Comparison of ENCODE assay signal across 20 mouse cellular contexts in genomic region chr5:30833416-30833815, GRCm38 (mm10). TPM values are rescaled to one million over a fixed set of nuclear protein-coding genes. Genes with fewer than 3 reads are reported as not detected.
DNase-seq lines count a peak whose midpoint lies in the region; ATAC-seq and TF ChIP-seq lines count a peak whose summit lies in the region.
"Had no signal": no experiment of that assay in that cellular context is flagged by ENCODE, and none has a peak within 500 bp of the region (broad histone marks: within the 10 kb centered on the region; RNA-seq: fewer than 3 reads in every experiment).

No protein-coding gene starts in this region.

- H3K27me3 ChIP-seq in small intestine, adult 2 months (ENCODE audit: control insufficient read depth, insufficient read depth, low read length), result no peaks in the 10 kb centered on the region
- H3K27me3 ChIP-seq in forebrain, embryonic 14.5 days (replicated peaks; ENCODE audit: control insufficient read depth, insufficient read depth, low read length), result no peaks in the 10 kb centered on the region
- H3K27me3 ChIP-seq: embryonic facial prominence, embryonic 15.5 days; forebrain, embryonic 13.5 days; limb, embryonic 15.5 days; neural tube, embryonic 15.5 days had no signal

- no peak overlapping the region for H3K9ac ChIP-seq in forebrain, embryonic 14.5 days (ENCODE audit: low read length)
- H3K9ac ChIP-seq: embryonic facial prominence, embryonic 15.5 days; forebrain, embryonic 13.5 days; hindbrain, embryonic 14.5 days; limb, embryonic 15.5 days; neural tube, embryonic 15.5 days had no signal

- H3K4me3 ChIP-seq in small intestine, adult 2 months (ENCODE audit: low read depth, low read length), result no peak overlapping the region
- H3K4me3 ChIP-seq in forebrain, embryonic 14.5 days (ENCODE audit: low read depth, low read length), result no peak overlapping the region
- H3K4me3 ChIP-seq: embryonic facial prominence, embryonic 15.5 days; forebrain, embryonic 13.5 days; limb, embryonic 15.5 days; myocyte; neural tube, embryonic 15.5 days had no signal

- H3K4me1 ChIP-seq in small intestine, adult 2 months (ENCODE audit: control insufficient read depth, insufficient read depth, insufficient read length, low read length), result peaks cover 12% of the 10 kb centered on the region; the same call in 1 of the 2 replicates
- H3K4me1 ChIP-seq in forebrain, embryonic 14.5 days (ENCODE audit: control insufficient read depth, insufficient read depth, low read length), result no peaks in the 10 kb centered on the region
- H3K4me1 ChIP-seq: embryonic facial prominence, embryonic 15.5 days; forebrain, embryonic 13.5 days; limb, embryonic 15.5 days; neural tube, embryonic 15.5 days had no signal

- H3K27ac ChIP-seq in small intestine, adult 2 months (ENCODE audit: insufficient read depth, low read depth, low read length), result peak overlapping the region; percentile 90
- H3K27ac ChIP-seq in forebrain, embryonic 14.5 days (ENCODE audit: low read depth, low read length), result no peak overlapping the region
- H3K27ac ChIP-seq: embryonic facial prominence, embryonic 15.5 days; forebrain, embryonic 13.5 days; hindbrain, embryonic 14.5 days; kidney, postnatal 0 days; limb, embryonic 15.5 days; neural tube, embryonic 15.5 days had no signal

- no peaks in the 10 kb centered on the region for H3K36me3 ChIP-seq in small intestine, adult 2 months (ENCODE audit: control insufficient read depth, insufficient read depth, low read length)
- 0 out of 2 replicates have a peak, but pooled peaks cover 5% of the 10 kb centered on the region for H3K36me3 ChIP-seq in forebrain, embryonic 14.5 days (ENCODE audit: control insufficient read depth, insufficient read depth, low read length)

- ATAC-seq in forebrain, embryonic 14.5 days, result no peak
- ATAC-seq: forebrain, embryonic 13.5 days had no signal

- no peak for TF ChIP-seq POLR2A in small intestine, adult 2 months (IDR thresholded peaks at IDR 0.05; ENCODE audit: low read depth, low read length)

- TF ChIP-seq CTCF in small intestine, adult 2 months (IDR thresholded peaks at IDR 0.05; ENCODE audit: extremely low read depth, insufficient read length, insufficient replicate concordance, low read depth, low read length), result no peak

- WGBS in small intestine, adult 2 months, result 31% methylated on average over 3 of the region's 3 CpGs
- WGBS in forebrain, embryonic 14.5 days, result 85% methylated on average over 3 of the region's 3 CpGs

- peak; percentile 72 for DNase-seq in kidney, adult 9 months
- DNase-seq in kidney, postnatal 4 days, result no peak
- peak; percentile 41 for DNase-seq in adipocyte (ENCODE audit: low spot score)
- peak; percentile 34 to 45 for DNase-seq in adrenal gland, postnatal 36 days
- no peak for DNase-seq in urinary bladder, postnatal 10 days (ENCODE audit: low spot score)
- DNase-seq in forebrain, embryonic 14.5 days (ENCODE audit: low spot score), result no peak
- DNase-seq: cerebellum, postnatal 10 days; embryo, embryonic 11 days; heart, postnatal 14 days; midbrain, embryonic 14.5 days; right cerebral cortex, postnatal 25 days had no signal

- no peak overlapping the region for H3K4me2 ChIP-seq in forebrain, embryonic 14.5 days (ENCODE audit: low read length)
- H3K4me2 ChIP-seq: embryonic facial prominence, embryonic 15.5 days; forebrain, embryonic 13.5 days; heart, embryonic 11.5 days; hindbrain, embryonic 14.5 days; limb, embryonic 15.5 days; neural tube, embryonic 15.5 days had no signal

- peaks cover 3% of the 10 kb centered on the region; the same call in 1 of the 2 replicates for H3K9me3 ChIP-seq in forebrain, embryonic 14.5 days (replicated peaks; ENCODE audit: control insufficient read depth, low read length)
- H3K9me3 ChIP-seq: embryonic facial prominence, embryonic 15.5 days; limb, embryonic 15.5 days; neural tube, embryonic 15.5 days had no signal

RNA-seq across cellular contexts. Expression of gene Mapre3, which starts 19.0 kb away (rescaled TPM):
- total RNA-seq in adrenal gland, postnatal 36 days (2021), result 10 to 100 TPM; 48.9 to 52.2 TPM
- 26.2 and 28.7 TPM in 2 replicates for polyA plus RNA-seq in small intestine, adult 2 months (2012; rRNA removed)
- polyA plus RNA-seq in forebrain, embryonic 14.5 days (2014; fragmentation: Nextera tagmentation; extraction: Ambion mirVana), result 66.1 and 93.3 TPM in 2 replicates

RNA-seq across cellular contexts. Expression of gene Tmem214, which starts 34.4 kb away (rescaled TPM):
- total RNA-seq in adrenal gland, postnatal 36 days (2021), result 10 to 100 TPM; 49.6 to 55.0 TPM
- polyA plus RNA-seq in small intestine, adult 2 months (2012; rRNA removed), result 77.1 and 115 TPM in 2 replicates
- polyA plus RNA-seq in forebrain, embryonic 14.5 days (2014; fragmentation: Nextera tagmentation; extraction: Ambion mirVana), result 30.6 and 37.5 TPM in 2 replicates

RNA-seq across cellular contexts. Expression of gene Agbl5, which starts 55.1 kb away (rescaled TPM):
- total RNA-seq in adrenal gland, postnatal 36 days (2021), result 10 to 100 TPM in 1 of 2 experiments, 1 to 10 TPM in 1; 6.6 to 12.2 TPM
- 4.1 and 10.2 TPM in 2 replicates for polyA plus RNA-seq in small intestine, adult 2 months (2012; rRNA removed)
- 18.9 and 22.1 TPM in 2 replicates for polyA plus RNA-seq in forebrain, embryonic 14.5 days (2014; fragmentation: Nextera tagmentation; extraction: Ambion mirVana)

Comparison
In these comparisons a context has a peak if more than half of its experiments do, and no peak if none do; other contexts are left out.
1. DNase-seq: peak in kidney, adult 9 months (single experiment), adipocyte (single experiment) and adrenal gland, postnatal 36 days (2 of 2); none in kidney, postnatal 4 days (0 of 2), urinary bladder, postnatal 10 days (single experiment) and forebrain, embryonic 14.5 days (single experiment).